Mouse (Mus musculus): ENCODE results near the gene Tes. TPM values are rescaled to one million over a fixed set of nuclear protein-coding genes. Genes with fewer than 3 reads are reported as not detected.

Tes gene
- polyA plus RNA-seq, 1 experiment from 2014 or later = 37.3 TPM

Other genes starting within 250 kb of the Tes start
- gene Tfec, start 166.7 kb upstream of the Tes start, polyA plus RNA-seq (2014; fragmentation: Nextera tagmentation; extraction: Ambion mirVana) = 1.1 and 1.8 TPM in 2 replicates
- gene Cav2, start 216.0 kb downstream of the Tes start, polyA plus RNA-seq (2014; fragmentation: Nextera tagmentation; extraction: Ambion mirVana) = 6.2 and 7.0 TPM in 2 replicates
- gene Cav1, start 241.2 kb downstream of the Tes start, polyA plus RNA-seq (2014; fragmentation: Nextera tagmentation; extraction: Ambion mirVana) = 9.8 and 12.1 TPM in 2 replicates

Data from midbrain, embryonic 11.5 days (tissue).